Mouse (Mus musculus) erythroblast, embryonic 14.5 days (primary cell): ENCODE measurements around the gene Ociad1. TPM values are rescaled to one million over a fixed set of nuclear protein-coding genes. Genes with fewer than 3 reads are reported as not detected.

ENCODE experiments used
- H3K27me3 ChIP-seq: 2 replicates; pipeline ENCODE4 v1.6.1; 2012; ENCODE audit warnings: inconsistent platforms; ENCODE audit not compliant: control insufficient read depth
- H3K36me3 ChIP-seq: 2 replicates; pipeline ENCODE4 v1.6.1; 2012; ENCODE audit warnings: mild to moderate bottlenecking, inconsistent platforms; ENCODE audit not compliant: control insufficient read depth
- H3K4me1 ChIP-seq: 2 replicates; pipeline ENCODE4 v1.6.1; 2012; ENCODE audit warnings: inconsistent platforms; ENCODE audit not compliant: control insufficient read depth
- H3K4me3 ChIP-seq: replicated peaks from 2 replicates; pipeline ENCODE3; 2012; ENCODE audit warnings: moderate library complexity, mild to moderate bottlenecking, inconsistent platforms
- H3K9me3 ChIP-seq: 2 replicates; pipeline ENCODE4 v1.6.1; 2012; ENCODE audit warnings: low read length, inconsistent platforms, mixed read lengths; ENCODE audit not compliant: control insufficient read depth
- GATA1 ChIP-seq: IDR thresholded peaks from 2 replicates; pipeline ENCODE4 v1.6.1; 2012; ENCODE audit warnings: low read length, inconsistent platforms, mixed read lengths
- TAL1 ChIP-seq: IDR thresholded peaks from 3 replicates; pipeline ENCODE4 v1.6.1; 2012; ENCODE audit warnings: low read length, inconsistent platforms, mixed read lengths
- polyA plus RNA-seq: library from polyadenylated mRNA; stranded (reverse); fragments of >175 nt; gene quantifications from 2 replicates; pipeline ENCODE4 v1.2.3, GENCODE M21; 2012

Gene Ociad1
- polyA plus RNA-seq, 1 experiment, result 8.0 TPM

DNA sequence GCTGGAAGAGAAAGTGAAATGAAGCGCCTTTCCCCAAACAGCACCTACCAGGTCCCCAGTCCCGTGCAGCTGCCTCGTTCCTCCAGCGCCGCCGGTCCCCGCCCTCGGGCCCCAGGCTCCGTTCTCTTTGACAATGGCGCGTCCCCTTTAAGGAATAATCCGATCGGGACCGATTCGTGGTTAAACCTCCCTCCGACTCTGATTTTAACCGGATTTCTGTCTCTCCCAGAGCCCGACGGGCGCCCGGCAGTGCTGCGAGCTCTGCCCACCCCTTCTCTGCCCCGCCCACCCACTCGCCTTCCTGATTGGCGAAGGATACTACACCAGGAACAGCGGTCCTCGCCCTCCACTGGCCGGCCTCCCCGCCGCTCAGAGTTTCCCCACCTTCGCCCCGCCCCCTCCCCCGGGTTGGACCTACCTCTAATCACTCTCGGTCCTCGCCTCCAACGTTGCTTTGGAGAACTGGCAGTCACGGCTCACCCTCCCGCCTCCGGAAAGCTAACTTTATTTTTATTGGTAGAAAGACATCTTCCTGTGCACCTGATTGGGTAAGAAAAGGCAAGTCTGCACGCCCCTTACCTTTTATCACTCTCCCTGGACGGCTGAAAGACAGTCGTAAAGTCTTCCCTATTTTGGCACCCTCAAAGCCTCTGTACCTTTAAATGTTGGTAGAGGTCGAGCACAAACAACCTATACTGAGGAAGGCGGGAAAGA, 36.1 kb upstream of the Ociad1 start, which contains the start of gene Fryl:
TSS of gene Fryl (minus strand) at position 268 of the 714 bp plus-strand sequence.
- Histone ChIP-seq H3K9me3 (no peaks in the 10 kb centered on the region), H3K36me3 (peaks cover 7% of the 10 kb centered on the region), H3K4me3 (peak within 1 kb of the TSS; percentile 98), H3K27me3 (no peaks in the 10 kb centered on the region), H3K4me1 (peaks cover 58% of the 10 kb centered on the region)
- TF ChIP-seq GATA1, result no peak; the same call in 1 of the 2 replicates
- TF ChIP-seq TAL1, result no peak

- Histone ChIP-seq H3K4me3 (peak overlapping the region; percentile 98), H3K9me3 (no peaks in the 10 kb centered on the region), H3K4me1 (peaks cover 53% of the 10 kb centered on the region), H3K27me3 (no peaks in the 10 kb centered on the region), H3K36me3 (peaks cover 3% of the 10 kb centered on the region)
- TF ChIP-seq GATA1, result no peak
- TF ChIP-seq TAL1, result no peak
Measured at GRCm38 (mm10) chr5:73257096-73257495, 35.5 kb upstream of the Ociad1 start.

GRCm38 (mm10) chr5:73257723-73258122, 34.9 kb upstream of the Ociad1 start:
- Histone ChIP-seq H3K4me3 (peak overlapping the region; percentile 98), H3K4me1 (peaks cover 47% of the 10 kb centered on the region)

GRCm38 (mm10) chr5:73264122-73264521, 28.5 kb upstream of the Ociad1 start:
- no peaks in the 10 kb centered on the region for H3K36me3 ChIP-seq
- peaks cover 4% of the 10 kb centered on the region for H3K9me3 ChIP-seq
- no peaks in the 10 kb centered on the region for H3K27me3 ChIP-seq
- H3K4me3 ChIP-seq, result no peak overlapping the region
- H3K4me1 ChIP-seq, result peaks cover under 1% of the 10 kb centered on the region
- TF ChIP-seq TAL1, result no peak
- no peak for TF ChIP-seq GATA1

More at GRCm38 (mm10) chr5:73257723-73258122, 34.9 kb upstream of the Ociad1 start:
- TF ChIP-seq GATA1 (no peak), TAL1 (no peak)
- peaks cover 2% of the 10 kb centered on the region; the same call in 1 of the 2 replicates for H3K36me3 ChIP-seq
- no peaks in the 10 kb centered on the region for H3K27me3 ChIP-seq
- no peaks in the 10 kb centered on the region for H3K9me3 ChIP-seq

- H3K4me1 ChIP-seq, result no peaks in the 10 kb centered on the region; the same call in 1 of the 2 replicates
- TF ChIP-seq GATA1, result no peak
- TF ChIP-seq TAL1, result no peak
- peaks cover 4% of the 10 kb centered on the region for H3K9me3 ChIP-seq
- H3K4me3 ChIP-seq, result no peak overlapping the region
- H3K36me3 ChIP-seq, result no peaks in the 10 kb centered on the region
- no peaks in the 10 kb centered on the region for H3K27me3 ChIP-seq
Measured at GRCm38 (mm10) chr5:73265460-73265859, 27.1 kb upstream of the Ociad1 start.

DNA sequence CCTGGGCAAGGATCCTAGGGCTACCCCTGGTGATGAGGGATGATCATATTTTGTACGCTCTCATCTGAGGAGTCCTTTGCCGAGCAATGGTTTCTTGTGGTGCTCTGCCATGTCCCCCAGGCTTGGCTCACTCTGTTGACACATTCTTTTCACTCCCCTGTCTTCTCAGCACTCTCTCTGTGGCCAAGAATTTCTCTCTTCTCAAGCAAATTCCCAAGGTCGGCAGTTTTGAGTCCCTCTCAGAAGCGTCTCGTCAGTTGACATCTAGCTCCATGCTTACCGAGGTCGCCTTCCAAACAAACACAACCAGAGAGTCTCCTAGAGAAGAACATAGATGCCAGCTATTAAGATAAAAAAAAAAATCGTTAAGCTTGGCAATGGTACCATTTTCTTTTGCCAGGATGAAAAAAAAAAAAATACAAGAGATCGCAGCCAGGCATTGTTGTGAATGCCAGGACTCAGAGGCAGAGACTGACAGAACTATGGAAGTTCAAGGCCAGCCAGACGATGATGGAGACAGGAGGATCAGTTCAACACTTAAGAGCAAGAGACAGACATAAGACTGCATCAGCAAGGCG, 23.9 kb upstream of the Ociad1 start:
- Histone ChIP-seq H3K4me1 (no peaks in the 10 kb centered on the region; the same call in 1 of the 2 replicates), H3K4me3 (no peak overlapping the region), H3K27me3 (peaks cover 6% of the 10 kb centered on the region; the same call in 1 of the 2 replicates), H3K36me3 (no peaks in the 10 kb centered on the region), H3K9me3 (peaks cover 4% of the 10 kb centered on the region)
- TF ChIP-seq TAL1 (no peak), GATA1 (no peak)

- peaks cover 4% of the 10 kb centered on the region for H3K9me3 ChIP-seq
- H3K36me3 ChIP-seq, result no peaks in the 10 kb centered on the region
- peaks cover 15% of the 10 kb centered on the region for H3K27me3 ChIP-seq
- H3K4me3 ChIP-seq, result no peak overlapping the region
- TF ChIP-seq TAL1 (no peak), GATA1 (no peak)
- H3K4me1 ChIP-seq, result no peaks in the 10 kb centered on the region; the same call in 1 of the 2 replicates
Measured at GRCm38 (mm10) chr5:73270612-73271011, 22.0 kb upstream of the Ociad1 start.

DNA sequence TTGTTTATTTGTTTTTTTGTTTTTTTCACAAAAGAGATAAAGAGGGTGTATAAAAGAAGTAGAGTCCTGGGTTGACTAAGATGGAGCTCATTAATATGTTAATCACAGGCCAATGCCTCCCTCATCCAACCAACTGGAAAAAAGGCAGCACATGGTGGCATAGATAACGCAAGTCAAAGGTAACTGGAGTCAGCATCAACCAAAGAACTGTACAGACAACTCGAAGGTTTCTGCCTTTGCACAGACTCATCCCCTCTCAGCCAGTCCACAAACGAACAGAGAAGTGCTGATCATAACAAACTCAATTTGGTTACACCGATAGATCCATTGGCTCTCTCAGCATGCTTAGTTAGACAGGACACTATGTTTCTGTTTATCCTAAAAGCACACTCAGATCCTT, 19.4 kb upstream of the Ociad1 start:
- peaks cover 17% of the 10 kb centered on the region for H3K27me3 ChIP-seq
- no peaks in the 10 kb centered on the region for H3K9me3 ChIP-seq
- TF ChIP-seq GATA1 (no peak), TAL1 (no peak)
- no peaks in the 10 kb centered on the region for H3K36me3 ChIP-seq
- no peak overlapping the region for H3K4me3 ChIP-seq
- H3K4me1 ChIP-seq, result no peaks in the 10 kb centered on the region; the same call in 1 of the 2 replicates

DNA sequence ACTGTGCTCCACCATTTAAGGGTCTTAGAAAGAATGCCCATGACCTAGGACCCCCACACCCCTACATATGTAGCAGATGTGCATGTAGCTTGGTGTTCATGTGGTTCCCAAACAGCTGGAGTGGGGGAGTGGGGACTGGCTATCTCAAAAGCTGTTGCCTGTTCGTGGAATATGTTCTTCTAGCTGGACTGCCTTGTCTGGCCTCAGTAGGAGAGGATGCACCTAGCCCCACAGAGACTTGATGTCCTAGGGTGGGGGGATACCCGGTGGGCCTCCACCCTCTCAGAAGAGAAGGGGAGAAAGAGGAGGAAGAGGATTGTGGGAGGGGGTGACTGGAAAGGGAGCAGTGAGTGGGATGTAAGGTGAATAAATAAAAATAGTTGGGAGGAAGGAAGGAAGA, 17.6 kb upstream of the Ociad1 start:
- Histone ChIP-seq H3K9me3 (no peaks in the 10 kb centered on the region), H3K4me3 (no peak overlapping the region), H3K36me3 (no peaks in the 10 kb centered on the region), H3K27me3 (peaks cover 17% of the 10 kb centered on the region), H3K4me1 (no peaks in the 10 kb centered on the region)
- TF ChIP-seq TAL1 (no peak), GATA1 (no peak)
